Mouse (Mus musculus) gastrocnemius, adult 2 months (tissue): ENCODE data around the gene Clec12a. TPM values are rescaled to one million over a fixed set of nuclear protein-coding genes. Genes with fewer than 3 reads are reported as not detected.

Source experiments
- DNase-seq: peaks from one replicate; pipeline ENCODE4 v3.0.0; 2022
- H3K27ac ChIP-seq: fragments of 200-600 bp; 2 replicates; pipeline ENCODE4 v1.8.1; 2022; ENCODE audit warnings: mild to moderate bottlenecking
- H3K4me3 ChIP-seq: fragments of 200-600 bp; 2 replicates; pipeline ENCODE4 v1.8.1; 2022; ENCODE audit warnings: mild to moderate bottlenecking, moderate library complexity
- CTCF ChIP-seq: fragments of 200-600 bp; IDR thresholded peaks from 2 replicates; pipeline ENCODE4 v1.8.1; 2022; ENCODE audit warnings: antibody characterized with exemption, mild to moderate bottlenecking, moderate library complexity
- intact Hi-C: fragments of 180-260 bp; cut with DNase I; formaldehyde crosslinking; loops from one replicate; pipeline ENCODE4 v1.15.1; 2025
- total RNA-seq, 2 experiments: library from RNA; stranded (reverse); gene quantifications; 2 replicates each; pipeline ENCODE4 v1.2.3; 2021

The Clec12a gene
- total RNA-seq, 2 experiments from 2014 or later = 0.14 TPM; not detected in 1

GRCm38 (mm10) chr6:129349524-129350352 lies 7.2 kb downstream of the Clec12a start:
- intact Hi-C loops = no loop called here
- Histone ChIP-seq H3K4me3 (no peak overlapping the region), H3K27ac (no peak overlapping the region)
- TF ChIP-seq CTCF = no peak
- no peak for DNase-seq

DNA sequence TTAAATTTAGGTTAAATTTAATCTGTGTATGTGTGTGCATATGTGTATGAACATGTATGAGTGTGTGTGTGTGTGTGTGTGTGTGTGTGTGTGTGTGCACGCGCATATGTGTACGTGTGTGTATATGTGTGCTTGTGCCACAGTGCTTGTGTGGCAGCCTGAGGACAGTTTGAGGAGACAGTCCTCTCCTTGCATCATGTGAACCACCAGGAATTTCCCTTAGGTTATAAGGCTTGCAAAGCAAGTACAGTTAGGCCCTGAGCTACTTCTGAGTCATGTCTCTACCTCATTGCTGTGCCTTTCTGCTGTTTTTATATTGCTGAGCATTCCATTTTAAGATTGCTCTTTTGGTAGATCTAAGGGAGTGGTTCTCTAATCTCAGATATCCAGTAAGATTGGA lies 8.6 kb downstream of the Clec12a start:
- TF ChIP-seq CTCF = no peak
- H3K27ac ChIP-seq = no peak overlapping the region
- intact Hi-C loops = no loop called here
- H3K4me3 ChIP-seq = no peak overlapping the region
- no peak for DNase-seq

GRCm38 (mm10) chr6:129355774-129356173 lies 13.3 kb downstream of the Clec12a start:
- TF ChIP-seq CTCF = no peak
- intact Hi-C loops = no loop called here
- Histone ChIP-seq H3K27ac (no peak overlapping the region), H3K4me3 (no peak overlapping the region)
- DNase-seq = no peak

DNA sequence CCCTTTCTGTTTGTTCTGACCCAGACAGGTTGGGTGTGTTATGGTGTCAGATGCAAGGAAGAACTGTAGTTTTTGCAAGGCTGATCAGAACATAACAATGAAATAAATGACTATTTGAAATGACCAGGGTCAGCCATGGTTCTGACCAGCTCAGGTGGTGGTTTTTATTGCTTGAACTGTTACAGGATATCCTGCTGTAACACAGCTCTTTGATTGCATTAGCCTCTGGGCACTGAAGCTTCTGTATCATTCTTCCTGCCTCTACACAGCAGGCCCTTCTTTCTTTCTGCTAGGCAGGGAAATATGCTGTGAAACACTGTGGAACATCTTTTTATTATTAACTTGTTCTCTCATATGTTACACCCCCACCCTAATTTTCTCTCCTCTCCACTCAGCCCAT lies 13.9 kb downstream of the Clec12a start:
- DNase-seq = no peak
- intact Hi-C loops = no loop called here
- H3K27ac ChIP-seq = no peak overlapping the region
- H3K4me3 ChIP-seq = no peak overlapping the region
- no peak for TF ChIP-seq CTCF

- intact Hi-C loops = no loop called here
- no peak for DNase-seq
- no peak for TF ChIP-seq CTCF
- H3K4me3 ChIP-seq = no peak overlapping the region
- no peak overlapping the region for H3K27ac ChIP-seq
Observed at GRCm38 (mm10) chr6:129359515-129359914, 17.0 kb downstream of the Clec12a start.

DNA sequence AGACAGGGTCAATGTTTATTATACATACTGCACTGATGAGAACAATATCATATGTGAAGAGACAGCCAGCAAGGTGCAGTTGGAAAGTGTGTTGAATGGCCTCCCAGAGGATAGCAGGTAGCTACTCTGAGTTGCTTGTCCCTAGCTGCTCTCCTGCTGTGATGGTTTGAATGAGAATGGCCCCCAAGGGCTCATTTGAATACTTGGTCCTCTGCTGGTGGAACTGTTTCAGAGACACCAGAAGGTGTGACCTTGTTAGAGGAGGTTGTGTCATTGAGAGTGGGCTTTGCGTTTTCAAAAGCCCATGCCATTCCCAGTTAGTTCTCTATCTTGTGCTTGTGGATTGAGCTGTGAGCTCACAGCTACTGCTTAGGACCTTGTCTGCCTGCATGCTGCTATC lies 21.5 kb downstream of the Clec12a start:
- Histone ChIP-seq H3K4me3 (no peak overlapping the region), H3K27ac (no peak overlapping the region)
- DNase-seq = no peak
- no peak for TF ChIP-seq CTCF
- intact Hi-C loops = loop anchor here (10.0 kb wide), 1 partner anchor 269 kb away; no protein-coding TSS in a partner anchor

GRCm38 (mm10) chr6:129365959-129366359 lies 23.5 kb downstream of the Clec12a start:
- Histone ChIP-seq H3K27ac (no peak overlapping the region), H3K4me3 (no peak overlapping the region)
- TF ChIP-seq CTCF = peak; percentile 91
- DNase-seq = peak; percentile 23
- intact Hi-C loops = loop anchor here (5.0 to 10.0 kb wide), 3 partner anchors 109 to 514 kb away; no protein-coding TSS in a partner anchor

- no peak overlapping the region for H3K27ac ChIP-seq
Observed at GRCm38 (mm10) chr6:129369374-129370132, 27.1 kb downstream of the Clec12a start.

DNA sequence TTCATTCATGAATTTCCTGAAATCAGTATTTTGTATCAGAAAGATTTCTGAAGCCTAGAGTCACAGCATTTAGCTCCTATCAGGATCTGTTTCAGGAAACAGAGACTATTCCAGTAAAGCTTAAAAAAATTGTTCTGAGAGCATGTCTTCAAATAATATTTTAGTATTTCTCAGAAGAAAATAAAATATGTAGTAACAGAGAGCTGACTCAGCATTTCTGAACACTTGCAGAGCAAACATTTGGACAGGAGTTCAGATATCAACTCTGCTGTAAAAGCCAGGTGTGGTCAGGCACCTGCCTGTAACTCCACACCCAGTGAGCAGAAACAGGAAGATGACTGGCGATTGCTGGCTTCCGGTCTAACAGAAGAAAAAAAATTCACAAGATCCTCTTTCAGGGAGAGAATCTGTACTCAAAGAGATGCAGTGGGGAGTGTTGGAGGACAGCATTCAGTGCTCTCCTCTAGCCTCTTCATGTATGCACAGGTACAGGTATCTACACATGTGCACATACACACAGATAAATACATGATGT lies 32.5 kb downstream of the Clec12a start:
- DNase-seq = no peak
- no peak for TF ChIP-seq CTCF
- intact Hi-C loops = no loop called here
- Histone ChIP-seq H3K27ac (no peak overlapping the region), H3K4me3 (no peak overlapping the region)

More at GRCm38 (mm10) chr6:129369374-129370132, 27.1 kb downstream of the Clec12a start:
- intact Hi-C loops = loop anchor here (5.0 to 10.0 kb wide), 3 partner anchors 112 to 517 kb away; no protein-coding TSS in a partner anchor
- H3K4me3 ChIP-seq = no peak overlapping the region
- DNase-seq = no peak
- no peak for TF ChIP-seq CTCF

- intact Hi-C loops = no loop called here
- Histone ChIP-seq H3K27ac (no peak overlapping the region), H3K4me3 (no peak overlapping the region)
- no peak for TF ChIP-seq CTCF
- no peak for DNase-seq
Observed at GRCm38 (mm10) chr6:129380454-129380853, 38.0 kb downstream of the Clec12a start.

DNA sequence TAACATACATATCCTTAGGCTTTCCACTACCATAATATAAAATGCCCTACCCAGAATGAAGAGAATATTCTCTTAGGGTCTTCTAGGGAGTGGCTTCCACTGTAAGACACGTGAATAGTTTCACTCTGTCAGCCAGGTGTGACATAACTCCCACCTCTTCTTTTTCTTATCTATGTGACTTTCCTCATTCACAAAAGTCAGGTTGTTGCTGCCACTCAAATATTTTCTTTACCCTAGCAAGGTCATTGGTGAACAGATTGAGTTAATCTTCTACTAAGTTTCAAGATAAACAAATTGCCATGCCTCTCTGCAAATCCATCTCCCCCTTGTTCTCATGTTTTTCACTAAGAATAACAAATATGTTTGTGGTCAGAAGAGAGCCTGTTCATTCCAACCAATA lies 39.2 kb downstream of the Clec12a start:
- TF ChIP-seq CTCF = no peak
- no peak for DNase-seq
- Histone ChIP-seq H3K27ac (no peak overlapping the region), H3K4me3 (no peak overlapping the region)
- intact Hi-C loops = no loop called here

DNA sequence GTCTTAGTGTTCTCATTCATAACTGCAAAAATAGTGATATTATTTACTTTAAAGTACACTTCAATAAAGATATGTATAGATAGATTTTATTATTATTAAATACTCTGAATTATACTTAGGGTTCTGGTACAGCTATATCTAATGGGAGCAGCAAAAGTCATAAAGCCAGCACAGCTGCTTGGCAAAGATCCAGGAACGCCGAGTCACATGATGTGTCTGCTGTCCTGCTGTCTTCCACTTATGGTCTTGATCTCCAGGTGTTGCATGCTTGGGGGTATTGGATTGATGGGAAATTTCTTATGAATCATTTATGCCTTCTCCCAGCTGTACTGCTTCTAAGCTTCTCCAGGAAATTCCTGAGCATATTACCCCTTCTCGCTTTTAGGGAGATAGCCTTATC lies 41.0 kb downstream of the Clec12a start:
- TF ChIP-seq CTCF = no peak
- Histone ChIP-seq H3K27ac (no peak overlapping the region), H3K4me3 (no peak overlapping the region)
- no peak for DNase-seq
- intact Hi-C loops = no loop called here

DNA sequence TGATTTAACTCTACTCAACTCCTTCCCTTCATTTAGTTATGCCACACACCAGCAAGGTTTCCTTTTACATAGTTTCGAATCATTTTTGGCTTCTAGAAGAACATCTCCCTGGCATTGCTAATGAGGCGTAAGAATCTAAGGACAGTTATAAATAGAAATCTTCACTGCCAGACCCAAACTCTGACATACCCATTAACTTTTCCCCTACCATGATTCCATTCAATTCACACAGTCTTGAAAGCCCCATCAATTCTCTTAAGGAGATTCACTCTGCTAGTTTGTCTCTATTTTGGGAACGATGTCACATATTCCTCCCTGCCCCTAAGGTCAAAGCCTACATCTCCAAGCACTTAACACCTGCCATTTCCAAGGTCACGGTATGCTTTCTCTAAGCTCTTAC lies 42.5 kb downstream of the Clec12a start:
- Histone ChIP-seq H3K4me3 (no peak overlapping the region), H3K27ac (no peak overlapping the region)
- DNase-seq = no peak
- intact Hi-C loops = no loop called here
- TF ChIP-seq CTCF = no peak
